Mouse (Mus musculus) megakaryocyte, embryonic 14.5 days (primary cell): ENCODE data around the gene Esp3.
"Not testable (repeated sequence)": the region's sequence is repeated elsewhere in the genome, so short reads cannot be mapped to it uniquely, and the experiment has no call there.

Source experiments
- FLI1 ChIP-seq: IDR thresholded peaks from 2 replicates; pipeline ENCODE4 v1.6.1; 2012; ENCODE audit warnings: low read length, inconsistent platforms, mixed read lengths
- GATA1 ChIP-seq: IDR thresholded peaks from 3 replicates; pipeline ENCODE4 v1.6.1; 2012; ENCODE audit warnings: mixed read lengths, low read length, inconsistent platforms, borderline replicate concordance

GRCm38 (mm10) chr17:40662118-40662679 is 30.3 kb downstream of the Esp3 start:
- not testable (repeated sequence) for TF ChIP-seq GATA1, FLI1
